Mouse (Mus musculus): Measurements from ENCODE around the gene Zfp260. TPM values are rescaled to one million over a fixed set of nuclear protein-coding genes. Genes with fewer than 3 reads are reported as not detected.
A peak's percentile ranks its signal among the peaks of the same experiment; 100 is the strongest.

The Zfp260 gene
- polyA plus RNA-seq, 1 experiment from 2014 or later: 87.2 TPM

GRCm38 (mm10) chr7:30086524-30086923, 8.1 kb upstream of the Zfp260 start:
- H3K9ac ChIP-seq (ENCODE audit: low read depth, low read length): no peak overlapping the region
- no peaks in the 10 kb centered on the region for H3K27me3 ChIP-seq (ENCODE audit: control insufficient read depth, insufficient read depth, low read length)
- H3K27ac ChIP-seq (ENCODE audit: low read depth, low read length): no peak overlapping the region
- no peak overlapping the region for H3K4me3 ChIP-seq (ENCODE audit: low read depth, low read length)
- peaks cover 9% of the 10 kb centered on the region; the same call in 1 of the 2 replicates for H3K4me1 ChIP-seq (ENCODE audit: control insufficient read depth, insufficient read depth, low read length)
- no peaks in the 10 kb centered on the region for H3K9me3 ChIP-seq (replicated peaks; ENCODE audit: control insufficient read depth, low read length)
- whole genome bisulfite sequencing (ENCODE audit: insufficient replicate concordance): 91% methylated on average over 9 of the region's 9 CpGs
- no peak for ATAC-seq (replicated peaks; ENCODE audit: insufficient number of reproducible peaks, low FRiP score, low TSS enrichment)
- peaks cover 14% of the 10 kb centered on the region for H3K36me3 ChIP-seq (ENCODE audit: control insufficient read depth, insufficient read depth, low read length)
- no peak overlapping the region for H3K4me2 ChIP-seq

- 16% methylated on average over 6 of the region's 6 CpGs for WGBS (ENCODE audit: insufficient replicate concordance)
- Histone ChIP-seq H3K27ac (ENCODE audit: low read depth, low read length) (no peak overlapping the region), H3K4me3 (ENCODE audit: low read depth, low read length) (peak overlapping the region; percentile 69), H3K9ac (ENCODE audit: low read depth, low read length) (peak overlapping the region; percentile 69), H3K36me3 (ENCODE audit: control insufficient read depth, insufficient read depth, low read length) (peaks cover 9% of the 10 kb centered on the region), H3K9me3 (replicated peaks; ENCODE audit: control insufficient read depth, low read length) (no peaks in the 10 kb centered on the region), H3K4me1 (ENCODE audit: control insufficient read depth, insufficient read depth, low read length) (peaks cover 9% of the 10 kb centered on the region; the same call in 1 of the 2 replicates), H3K27me3 (ENCODE audit: control insufficient read depth, insufficient read depth, low read length) (no peaks in the 10 kb centered on the region), H3K4me2 (peak overlapping the region; percentile 94)
- ATAC-seq (replicated peaks; ENCODE audit: insufficient number of reproducible peaks, low FRiP score, low TSS enrichment): no peak
These were observed 5.2 kb upstream of the Zfp260 start for GRCm38 (mm10) chr7:30089405-30089804.

- peak within 1 kb of the TSS; percentile 69 for H3K9ac ChIP-seq (ENCODE audit: low read depth, low read length)
- WGBS (ENCODE audit: insufficient replicate concordance): under 1% methylated on average over 40 of the region's 40 CpGs
- peak; percentile 89 for ATAC-seq (replicated peaks; ENCODE audit: insufficient number of reproducible peaks, low FRiP score, low TSS enrichment)
These were observed 4.2 kb upstream of the Zfp260 start, which contains the start of the genes Gm26920 and Zfp566 for GRCm38 (mm10) chr7:30090092-30090969. TSS of gene Gm26920 (minus strand) at chr7:30090410. TSS of gene Zfp566 (minus strand) at chr7:30090527.

GRCm38 (mm10) chr7:30090970-30091585, 3.5 kb upstream of the Zfp260 start:
- no peaks in the 10 kb centered on the region for H3K36me3 ChIP-seq (ENCODE audit: control insufficient read depth, insufficient read depth, low read length)
- peak overlapping the region; percentile 94 for H3K4me2 ChIP-seq
- H3K4me3 ChIP-seq (ENCODE audit: low read depth, low read length): peak overlapping the region; percentile 69
- H3K9ac ChIP-seq (ENCODE audit: low read depth, low read length): 0 out of 2 replicates have a peak overlapping the region, but pooled peaks have one; percentile 61
- WGBS (ENCODE audit: insufficient replicate concordance): 6% methylated on average over 9 of the region's 9 CpGs
- no peaks in the 10 kb centered on the region for H3K9me3 ChIP-seq (replicated peaks; ENCODE audit: control insufficient read depth, low read length)
- no peak overlapping the region for H3K27ac ChIP-seq (ENCODE audit: low read depth, low read length)
- H3K4me1 ChIP-seq (ENCODE audit: control insufficient read depth, insufficient read depth, low read length): peaks cover 9% of the 10 kb centered on the region; the same call in 1 of the 2 replicates
- H3K27me3 ChIP-seq (ENCODE audit: control insufficient read depth, insufficient read depth, low read length): no peaks in the 10 kb centered on the region
- ATAC-seq (replicated peaks; ENCODE audit: insufficient number of reproducible peaks, low FRiP score, low TSS enrichment): no peak

More at GRCm38 (mm10) chr7:30090092-30090969, 4.2 kb upstream of the Zfp260 start, which contains the start of the genes Gm26920 and Zfp566:
- no peaks in the 10 kb centered on the region for H3K9me3 ChIP-seq (replicated peaks; ENCODE audit: control insufficient read depth, low read length)
- no peaks in the 10 kb centered on the region for H3K27me3 ChIP-seq (ENCODE audit: control insufficient read depth, insufficient read depth, low read length)
- peaks cover 9% of the 10 kb centered on the region; the same call in 1 of the 2 replicates for H3K4me1 ChIP-seq (ENCODE audit: control insufficient read depth, insufficient read depth, low read length)
- peak within 1 kb of the TSS; percentile 69 for H3K4me3 ChIP-seq (ENCODE audit: low read depth, low read length)
- peak within 1 kb of the TSS; percentile 94 for H3K4me2 ChIP-seq
- peaks cover 4% of the 10 kb centered on the region for H3K36me3 ChIP-seq (ENCODE audit: control insufficient read depth, insufficient read depth, low read length)
- peak within 1 kb of the TSS; percentile 18 for H3K27ac ChIP-seq (ENCODE audit: low read depth, low read length)

GRCm38 (mm10) chr7:30092666-30093065, 1.9 kb upstream of the Zfp260 start:
- Histone ChIP-seq H3K9ac (ENCODE audit: low read depth, low read length) (no peak overlapping the region), H3K36me3 (ENCODE audit: control insufficient read depth, insufficient read depth, low read length) (no peaks in the 10 kb centered on the region), H3K4me1 (ENCODE audit: control insufficient read depth, insufficient read depth, low read length) (peaks cover 9% of the 10 kb centered on the region; the same call in 1 of the 2 replicates), H3K4me2 (no peak overlapping the region), H3K9me3 (replicated peaks; ENCODE audit: control insufficient read depth, low read length) (no peaks in the 10 kb centered on the region), H3K27ac (ENCODE audit: low read depth, low read length) (no peak overlapping the region), H3K27me3 (ENCODE audit: control insufficient read depth, insufficient read depth, low read length) (no peaks in the 10 kb centered on the region), H3K4me3 (ENCODE audit: low read depth, low read length) (no peak overlapping the region)
- 74% methylated on average over 9 of the region's 9 CpGs for WGBS (ENCODE audit: insufficient replicate concordance)
- ATAC-seq (replicated peaks; ENCODE audit: insufficient number of reproducible peaks, low FRiP score, low TSS enrichment): no peak

- H3K9ac ChIP-seq (ENCODE audit: low read depth, low read length): peak overlapping the region; percentile 96; the same call in 1 of the 2 replicates
- WGBS (ENCODE audit: insufficient replicate concordance): 70% methylated on average over 6 of the region's 6 CpGs
- H3K36me3 ChIP-seq (ENCODE audit: control insufficient read depth, insufficient read depth, low read length): peaks cover 3% of the 10 kb centered on the region; the same call in 1 of the 2 replicates
- ATAC-seq (replicated peaks; ENCODE audit: insufficient number of reproducible peaks, low FRiP score, low TSS enrichment): no peak
- no peak overlapping the region for H3K27ac ChIP-seq (ENCODE audit: low read depth, low read length)
- H3K4me3 ChIP-seq (ENCODE audit: low read depth, low read length): peak overlapping the region; percentile 75
- H3K27me3 ChIP-seq (ENCODE audit: control insufficient read depth, insufficient read depth, low read length): no peaks in the 10 kb centered on the region
- H3K9me3 ChIP-seq (replicated peaks; ENCODE audit: control insufficient read depth, low read length): no peaks in the 10 kb centered on the region
- H3K4me2 ChIP-seq: peak overlapping the region; percentile 80
- H3K4me1 ChIP-seq (ENCODE audit: control insufficient read depth, insufficient read depth, low read length): peaks cover 8% of the 10 kb centered on the region; the same call in 1 of the 2 replicates
These were observed 610 bp upstream of the Zfp260 start for GRCm38 (mm10) chr7:30093918-30094415.

GRCm38 (mm10) chr7:30095551-30096125, 1.1 kb downstream of the Zfp260 start:
- no peaks in the 10 kb centered on the region for H3K9me3 ChIP-seq (replicated peaks; ENCODE audit: control insufficient read depth, low read length)
- peak overlapping the region; percentile 96 for H3K9ac ChIP-seq (ENCODE audit: low read depth, low read length)
- 25% methylated on average over 5 of the region's 5 CpGs for WGBS (ENCODE audit: insufficient replicate concordance)
- H3K4me1 ChIP-seq (ENCODE audit: control insufficient read depth, insufficient read depth, low read length): no peaks in the 10 kb centered on the region
- ATAC-seq (replicated peaks; ENCODE audit: insufficient number of reproducible peaks, low FRiP score, low TSS enrichment): no peak
- H3K4me2 ChIP-seq: peak overlapping the region; percentile 80
- H3K27ac ChIP-seq (ENCODE audit: low read depth, low read length): peak overlapping the region; percentile 98
- peak overlapping the region; percentile 75 for H3K4me3 ChIP-seq (ENCODE audit: low read depth, low read length)
- peaks cover 15% of the 10 kb centered on the region for H3K36me3 ChIP-seq (ENCODE audit: control insufficient read depth, insufficient read depth, low read length)
- H3K27me3 ChIP-seq (ENCODE audit: control insufficient read depth, insufficient read depth, low read length): no peaks in the 10 kb centered on the region

- H3K9me3 ChIP-seq (replicated peaks; ENCODE audit: control insufficient read depth, low read length): peaks cover 15% of the 10 kb centered on the region
- H3K36me3 ChIP-seq (ENCODE audit: control insufficient read depth, insufficient read depth, low read length): peaks cover 43% of the 10 kb centered on the region
- 92% methylated on average over 13 of the region's 13 CpGs for WGBS (ENCODE audit: insufficient replicate concordance)
- no peak overlapping the region for H3K4me3 ChIP-seq (ENCODE audit: low read depth, low read length)
- H3K27me3 ChIP-seq (ENCODE audit: control insufficient read depth, insufficient read depth, low read length): no peaks in the 10 kb centered on the region
- ATAC-seq (replicated peaks; ENCODE audit: insufficient number of reproducible peaks, low FRiP score, low TSS enrichment): no peak
- H3K4me2 ChIP-seq: no peak overlapping the region
- no peaks in the 10 kb centered on the region for H3K4me1 ChIP-seq (ENCODE audit: control insufficient read depth, insufficient read depth, low read length)
- no peak overlapping the region for H3K9ac ChIP-seq (ENCODE audit: low read depth, low read length)
- H3K27ac ChIP-seq (ENCODE audit: low read depth, low read length): no peak overlapping the region
These were observed 4.7 kb downstream of the Zfp260 start for GRCm38 (mm10) chr7:30099297-30099696.
